Mouse (Mus musculus): ENCODE measurements around the gene Ginm1.
"Not testable (repeated sequence)": the region's sequence is repeated elsewhere in the genome, so short reads cannot be mapped to it uniquely, and the experiment has no call there.

Gene Ginm1

GRCm38 (mm10) chr10:7809937-7810336 lies 17.3 kb upstream of the Ginm1 start:
- peak; percentile 93 for DNase-seq (ENCODE audit: low read depth)

GRCm38 (mm10) chr10:7802519-7803140 lies 10.0 kb upstream of the Ginm1 start:
- DNase-seq (ENCODE audit: low read depth) = no peak

GRCm38 (mm10) chr10:7801258-7801657 lies 8.6 kb upstream of the Ginm1 start:
- DNase-seq (ENCODE audit: low read depth) = no peak

- DNase-seq (ENCODE audit: low read depth) = no peak
These were observed 322 bp downstream of the Ginm1 start for GRCm38 (mm10) chr10:7792254-7792750.

- no peak for DNase-seq (ENCODE audit: low read depth)
These were observed 5.3 kb downstream of the Ginm1 start for GRCm38 (mm10) chr10:7787319-7787718.

GRCm38 (mm10) chr10:7781214-7781613 lies 11.4 kb downstream of the Ginm1 start:
- DNase-seq (ENCODE audit: low read depth) = no peak

- peak; percentile 97 for DNase-seq (ENCODE audit: low read depth)
These were observed 12.1 kb downstream of the Ginm1 start for GRCm38 (mm10) chr10:7780238-7781176.

GRCm38 (mm10) chr10:7779751-7780237 lies 12.8 kb downstream of the Ginm1 start:
- DNase-seq (ENCODE audit: low read depth) = no peak

GRCm38 (mm10) chr10:7778361-7778760 lies 14.3 kb downstream of the Ginm1 start:
- no peak for DNase-seq (ENCODE audit: low read depth)

GRCm38 (mm10) chr10:7775421-7775820 lies 17.2 kb downstream of the Ginm1 start:
- no peak for DNase-seq (ENCODE audit: low read depth)

GRCm38 (mm10) chr10:7772769-7773168 lies 19.9 kb downstream of the Ginm1 start:
- no peak for DNase-seq (ENCODE audit: low read depth)

- DNase-seq (ENCODE audit: low read depth) = no peak
These were observed 20.3 kb downstream of the Ginm1 start for GRCm38 (mm10) chr10:7772346-7772745.

GRCm38 (mm10) chr10:7757544-7757943 lies 35.1 kb downstream of the Ginm1 start:
- DNase-seq (ENCODE audit: low read depth) = no peak

- no peak for DNase-seq (ENCODE audit: low read depth)
These were observed 43.9 kb downstream of the Ginm1 start for GRCm38 (mm10) chr10:7748752-7749151.

GRCm38 (mm10) chr10:7745528-7745927 lies 47.1 kb downstream of the Ginm1 start:
- DNase-seq (ENCODE audit: low read depth) = not testable (repeated sequence)

GRCm38 (mm10) chr10:7737914-7738313 lies 54.7 kb downstream of the Ginm1 start:
- no peak for DNase-seq (ENCODE audit: low read depth)

GRCm38 (mm10) chr10:7737122-7737521 lies 55.5 kb downstream of the Ginm1 start:
- no peak for DNase-seq (ENCODE audit: low read depth)

- DNase-seq (ENCODE audit: low read depth) = no peak
These were observed 61.0 kb downstream of the Ginm1 start for GRCm38 (mm10) chr10:7731582-7731981.

GRCm38 (mm10) chr10:7727011-7727410 lies 65.6 kb downstream of the Ginm1 start:
- peak; percentile 68 for DNase-seq (ENCODE audit: low read depth)

GRCm38 (mm10) chr10:7726501-7726812 lies 66.2 kb downstream of the Ginm1 start:
- DNase-seq (ENCODE audit: low read depth) = no peak

GRCm38 (mm10) chr10:7725751-7726500 lies 66.7 kb downstream of the Ginm1 start, which contains the start of gene Katna1:
Katna1 (plus strand) TSS chr10:7726000.
- peak; percentile 99 for DNase-seq (ENCODE audit: low read depth)
